Mouse (Mus musculus): ENCODE results near the gene Prkra.
A peak's percentile ranks its signal among the peaks of the same experiment; 100 is the strongest.

The Prkra gene

DNA sequence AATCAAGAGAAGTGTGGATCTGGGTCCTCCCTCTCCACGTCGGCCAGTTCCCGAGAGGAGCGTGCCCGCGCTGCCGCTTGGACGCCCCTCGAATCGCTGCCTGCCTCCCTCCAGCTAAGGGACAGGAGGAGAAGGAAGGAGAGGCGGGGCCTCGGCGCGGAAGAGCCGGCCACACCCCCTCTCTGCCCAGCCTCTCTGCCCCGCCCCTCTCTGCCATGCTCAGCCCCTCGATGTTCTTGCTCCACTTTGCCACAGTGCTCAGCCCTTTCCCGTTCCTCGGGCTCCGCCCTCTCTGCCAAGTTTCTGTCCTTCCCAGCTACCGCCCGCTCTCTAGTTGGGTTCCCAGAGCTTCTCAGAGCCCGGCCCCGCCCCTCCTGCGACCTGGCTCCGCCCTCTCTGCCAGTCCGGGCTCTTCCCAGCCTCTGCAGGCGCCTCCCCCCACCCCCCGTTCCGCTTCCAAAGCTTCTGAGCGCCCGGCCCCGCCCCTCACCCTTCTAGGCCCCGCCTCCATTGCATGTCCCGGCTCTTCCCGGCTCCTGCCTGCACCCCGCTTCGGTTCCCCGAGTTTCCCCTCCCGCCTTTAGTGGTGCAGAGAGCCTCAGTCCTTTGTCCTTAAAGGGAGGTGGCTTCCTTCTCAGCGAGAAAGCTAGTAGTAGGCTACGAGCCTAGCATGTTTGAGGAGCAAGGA lies at the start of gene Prkra, which contains the start of gene Pjvk:
TSS of gene Prkra (minus strand) at position 133 of the 688 bp plus-strand sequence.
TSS of gene Pjvk (plus strand) at position 594 of the 688 bp plus-strand sequence.
- peak; percentile 99 for DNase-seq (ENCODE audit: extremely low spot score, low spot score)

DNA sequence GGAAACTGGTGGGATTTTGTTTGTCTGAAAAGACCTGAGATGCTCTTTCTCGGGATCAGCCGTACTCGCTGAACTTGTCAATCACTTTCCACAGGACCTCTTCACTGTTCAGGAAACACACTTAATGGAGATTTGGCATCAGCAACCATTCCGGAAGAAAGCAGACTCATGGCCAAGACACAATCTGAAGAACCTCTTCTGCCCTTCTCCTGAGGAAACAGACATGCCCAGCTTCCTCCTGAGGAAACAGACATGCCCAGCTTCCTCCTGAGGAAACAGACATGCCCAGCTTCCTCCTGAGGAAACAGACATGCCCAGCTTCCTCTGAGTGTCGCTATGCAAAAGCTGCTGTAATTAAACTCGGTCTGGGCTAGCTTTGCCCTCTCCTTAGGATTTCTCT lies 47.5 kb upstream of the Prkra start:
- no peak for DNase-seq (ENCODE audit: extremely low spot score, low spot score)

DNA sequence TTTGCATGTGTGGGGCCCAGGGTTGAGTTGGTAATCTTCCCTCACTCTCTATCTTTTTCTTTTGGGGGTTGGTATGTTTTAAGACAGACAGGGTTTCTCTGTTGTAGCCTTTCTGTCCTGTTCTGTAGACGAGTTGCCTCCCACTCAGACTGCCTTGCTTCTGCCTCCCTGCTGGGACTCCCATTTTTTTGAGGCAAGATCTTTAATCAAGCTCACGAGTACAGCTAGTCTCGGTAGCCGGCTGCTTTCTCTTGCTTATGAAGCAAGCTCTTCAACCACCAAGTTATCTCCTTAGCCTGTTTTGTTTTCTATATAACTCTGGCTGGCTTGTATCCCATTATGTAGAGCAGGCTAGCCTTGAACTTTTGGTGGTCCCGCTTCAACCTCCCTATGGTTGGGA lies 46.0 kb upstream of the Prkra start:
- no peak for DNase-seq (ENCODE audit: extremely low spot score, low spot score)

DNA sequence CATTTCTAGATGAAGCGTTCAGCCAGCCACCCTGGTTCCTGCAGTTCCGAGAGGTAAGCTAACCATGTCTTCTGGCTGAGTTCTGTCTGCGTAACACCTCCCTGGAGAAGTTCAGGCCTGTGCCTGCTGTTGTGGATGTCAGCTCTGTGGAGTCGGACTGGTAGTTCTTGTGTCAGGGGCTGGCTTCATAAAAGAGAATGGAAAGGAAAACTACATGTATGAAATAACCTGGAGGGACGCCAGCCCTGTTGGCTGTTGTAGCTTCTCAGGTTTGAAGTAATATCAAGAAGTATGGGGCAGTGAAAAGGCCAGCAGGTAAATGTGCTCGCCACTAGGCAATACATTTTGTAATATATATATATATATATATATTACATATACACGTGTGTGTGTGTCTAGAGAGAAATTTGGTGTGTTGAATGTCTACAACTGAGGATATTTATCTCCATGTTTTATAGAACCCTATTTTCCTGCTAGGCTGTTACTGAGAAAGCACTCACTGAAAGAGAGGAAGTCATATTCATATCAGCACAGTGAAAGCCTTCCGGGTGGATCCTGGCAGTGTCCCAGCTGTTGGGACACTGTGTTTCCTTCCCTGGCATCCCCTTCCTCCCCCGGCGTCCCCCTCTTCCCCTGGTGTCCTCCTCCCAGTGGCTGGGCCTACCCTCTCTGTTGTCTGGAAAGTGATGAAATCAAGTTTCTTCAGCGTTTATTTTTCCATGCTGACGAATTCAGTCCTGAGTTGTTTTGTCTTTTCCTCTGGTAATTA lies 42.8 kb upstream of the Prkra start:
- no peak for DNase-seq (ENCODE audit: extremely low spot score, low spot score)

DNA sequence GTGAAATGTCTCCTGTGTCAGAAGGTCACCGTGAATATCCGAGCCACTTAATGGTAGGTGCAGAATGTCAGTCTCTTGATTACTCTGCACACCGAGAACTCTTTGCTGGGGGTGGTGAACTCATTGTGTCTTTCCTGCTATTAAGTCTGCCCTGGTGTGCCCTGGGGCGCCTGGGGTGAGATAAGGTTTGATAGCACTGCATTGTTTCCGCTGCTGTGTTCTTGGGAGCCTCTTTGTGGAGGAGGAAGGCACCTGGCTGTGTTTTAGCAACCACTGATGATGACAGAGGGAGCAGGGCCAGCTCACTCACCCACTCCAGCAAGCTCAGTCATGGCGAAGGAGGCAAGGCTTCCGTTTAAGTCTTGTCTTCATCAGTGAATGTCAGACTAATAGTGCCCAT lies 40.3 kb upstream of the Prkra start:
- no peak for DNase-seq (ENCODE audit: extremely low spot score, low spot score)

DNA sequence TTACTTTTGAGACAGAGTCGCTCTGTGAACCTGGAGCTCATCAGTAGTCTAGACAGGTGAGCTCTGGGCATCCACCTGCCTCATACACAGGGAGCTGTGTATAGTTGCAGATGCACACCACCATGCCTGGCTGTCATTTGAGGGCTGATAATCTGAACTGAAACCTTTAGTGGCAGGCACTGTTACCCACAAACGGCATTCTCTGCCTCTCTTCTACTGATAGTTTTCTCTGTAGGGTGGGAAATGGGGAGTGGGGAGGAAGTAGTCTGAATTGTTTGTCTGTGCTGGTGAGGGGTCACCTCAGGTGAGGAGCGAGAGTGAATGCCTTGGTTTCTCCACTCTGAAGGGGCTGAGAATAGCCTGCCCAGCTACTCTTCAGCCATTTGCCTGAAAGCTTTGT lies 39.8 kb upstream of the Prkra start:
- DNase-seq (ENCODE audit: extremely low spot score, low spot score) = no peak

DNA sequence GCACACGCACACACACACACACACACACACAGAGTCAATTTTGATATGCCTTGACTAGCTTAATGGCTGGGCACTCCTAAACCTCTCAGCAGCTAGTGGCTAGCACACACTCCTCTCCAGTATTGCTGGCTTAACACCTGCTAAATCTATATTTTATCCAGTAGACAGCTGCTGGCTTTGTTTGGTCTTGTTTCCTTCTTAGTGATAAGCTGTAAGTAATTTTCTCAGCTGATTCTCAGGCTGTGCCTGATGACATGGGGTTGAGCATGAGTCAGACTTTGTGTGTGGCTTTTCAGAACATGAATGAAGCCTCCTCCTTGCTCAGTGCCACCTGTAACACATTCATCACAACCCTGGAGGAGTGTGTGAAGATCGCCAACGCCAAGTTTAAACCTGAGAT lies 39.2 kb upstream of the Prkra start:
- DNase-seq (ENCODE audit: extremely low spot score, low spot score) = no peak

DNA sequence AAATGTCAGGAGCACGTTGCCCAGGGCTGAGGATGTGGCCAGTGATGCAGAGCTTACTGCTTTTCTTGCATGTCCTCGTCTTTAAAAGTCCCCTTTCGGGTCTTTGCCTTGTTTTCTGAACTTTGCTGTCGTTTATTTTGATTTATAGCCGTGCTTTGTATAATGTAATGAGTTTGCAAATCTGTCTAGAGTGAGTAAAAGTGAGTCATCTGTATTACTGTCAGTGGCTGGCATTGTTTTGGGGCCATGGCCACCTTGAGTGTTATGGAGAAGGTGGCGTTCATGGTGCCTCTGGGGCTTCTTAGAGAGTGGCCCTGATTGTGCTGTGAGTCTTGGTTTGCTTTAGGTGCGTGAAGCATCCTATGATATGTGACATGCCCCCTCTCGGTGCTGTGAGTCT lies 34.5 kb upstream of the Prkra start:
- DNase-seq (ENCODE audit: extremely low spot score, low spot score) = no peak

DNA sequence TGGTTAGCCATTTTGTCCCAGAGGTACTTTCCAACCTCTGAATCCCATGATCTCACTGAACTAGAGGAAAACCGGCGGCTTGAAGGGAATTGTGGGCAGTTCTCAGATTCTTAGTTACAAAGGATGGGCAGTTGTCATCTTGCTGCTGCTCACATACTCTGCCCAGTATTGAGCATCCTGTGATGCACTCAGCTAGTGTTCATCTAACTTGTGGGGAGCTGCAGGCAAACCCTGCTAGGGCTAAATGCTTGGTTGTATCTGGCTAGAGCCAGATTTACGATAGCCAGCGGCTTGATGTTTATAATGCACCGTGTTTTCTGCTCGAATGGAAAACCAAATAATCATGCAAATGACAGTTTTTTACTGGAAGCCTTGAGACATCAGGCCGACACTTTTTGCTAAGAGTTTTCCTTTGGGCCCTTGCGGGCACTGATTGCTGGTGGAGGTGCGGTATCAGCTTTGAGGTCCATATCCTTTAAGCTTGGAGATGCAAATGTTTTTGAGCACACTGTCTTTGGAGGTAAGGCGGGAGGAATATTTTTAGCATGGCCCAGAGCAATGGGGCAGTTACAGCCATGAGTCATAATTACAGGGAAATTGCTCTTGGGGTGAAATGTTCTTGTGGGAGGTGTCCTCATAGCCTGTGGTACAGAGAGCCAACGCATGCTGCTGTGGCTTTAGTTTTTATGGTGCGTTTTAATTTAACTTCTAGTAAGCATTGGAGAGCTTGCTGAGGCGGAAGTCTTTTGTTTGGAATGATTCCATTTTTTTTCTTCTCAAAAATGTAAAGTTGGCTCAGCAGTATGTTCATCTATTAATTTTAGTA lies 28.8 kb upstream of the Prkra start:
- peak; percentile 24 for DNase-seq (ENCODE audit: extremely low spot score, low spot score)

DNA sequence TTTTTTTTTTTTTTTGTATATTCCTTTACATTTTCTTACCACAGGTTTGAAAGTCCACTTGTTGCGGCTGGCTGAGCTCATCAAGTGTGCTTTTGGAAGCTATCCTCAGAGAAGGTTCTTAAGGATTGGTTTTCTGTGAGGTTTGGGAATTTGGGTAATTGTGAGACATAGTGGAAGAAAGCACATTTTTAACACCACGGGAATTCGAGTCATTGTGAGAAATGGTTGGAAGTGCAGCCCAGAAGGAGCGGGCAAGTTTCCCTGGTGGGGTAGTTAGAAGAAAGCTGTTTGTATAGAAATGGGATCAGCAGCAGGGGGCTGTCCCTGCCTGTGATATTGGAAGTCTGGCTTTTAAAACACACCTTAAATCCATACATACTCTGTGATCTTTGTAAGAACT lies 28.1 kb upstream of the Prkra start:
- DNase-seq (ENCODE audit: extremely low spot score, low spot score) = no peak

DNA sequence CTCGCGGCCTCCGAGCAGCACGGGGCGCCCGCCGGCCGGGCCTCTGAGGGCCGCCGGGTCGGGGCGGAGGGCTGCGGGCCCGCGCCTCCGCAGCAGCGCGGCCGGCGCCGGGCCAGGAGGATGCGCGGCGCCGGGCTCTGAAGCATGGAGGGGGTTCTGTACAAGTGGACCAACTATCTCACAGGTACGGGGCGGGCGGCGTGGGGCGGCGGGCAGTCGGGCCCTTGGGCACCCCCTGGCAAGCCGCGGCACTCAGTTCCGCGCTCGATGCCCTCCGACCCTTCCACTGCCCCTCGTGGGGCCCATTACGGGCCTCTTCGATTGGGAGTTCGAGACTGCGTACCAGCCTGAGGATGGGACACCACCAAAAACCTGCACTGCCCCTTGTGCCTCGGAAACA lies 27.6 kb upstream of the Prkra start:
- DNase-seq (ENCODE audit: extremely low spot score, low spot score) = no peak

DNA sequence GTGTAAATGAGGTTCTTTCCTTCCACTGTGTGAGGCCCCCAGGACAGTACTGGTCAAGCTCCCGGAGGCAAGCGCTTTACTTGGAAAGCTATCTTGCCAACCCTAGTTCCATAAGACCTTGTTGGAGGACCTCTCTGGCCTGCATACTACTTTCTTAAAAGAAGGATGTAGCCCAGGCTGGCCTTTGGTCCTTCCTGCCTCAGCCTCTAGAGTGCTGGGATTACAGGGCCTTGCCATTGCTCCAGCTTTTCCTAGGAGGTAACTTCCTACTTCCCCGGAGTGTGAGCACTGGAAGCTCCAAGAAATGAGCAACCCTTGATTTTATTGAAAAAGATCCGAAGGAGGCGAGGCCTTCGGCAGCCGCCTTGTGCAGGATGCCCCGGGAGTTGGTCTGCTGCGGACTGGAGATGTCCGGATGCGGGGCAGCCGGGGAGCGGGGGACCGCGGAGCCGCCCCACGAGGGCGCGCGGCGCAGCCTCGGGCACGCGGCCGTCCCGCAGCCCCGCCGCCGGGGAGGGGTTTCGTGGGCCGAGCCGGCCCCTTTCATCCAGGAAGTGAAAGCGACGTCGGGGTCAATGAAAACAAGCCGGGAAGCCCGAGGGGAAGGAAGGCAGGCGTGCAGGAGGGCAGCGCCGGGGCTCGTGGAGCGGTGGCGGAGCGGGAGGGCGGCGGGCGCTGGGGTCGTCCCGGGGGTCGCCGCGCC lies 27.1 kb upstream of the Prkra start, which contains the start of gene Plekha3:
TSS of gene Plekha3 (plus strand) at position 557 of the 703 bp plus-strand sequence.
- peak; percentile 84 for DNase-seq (ENCODE audit: extremely low spot score, low spot score)

DNA sequence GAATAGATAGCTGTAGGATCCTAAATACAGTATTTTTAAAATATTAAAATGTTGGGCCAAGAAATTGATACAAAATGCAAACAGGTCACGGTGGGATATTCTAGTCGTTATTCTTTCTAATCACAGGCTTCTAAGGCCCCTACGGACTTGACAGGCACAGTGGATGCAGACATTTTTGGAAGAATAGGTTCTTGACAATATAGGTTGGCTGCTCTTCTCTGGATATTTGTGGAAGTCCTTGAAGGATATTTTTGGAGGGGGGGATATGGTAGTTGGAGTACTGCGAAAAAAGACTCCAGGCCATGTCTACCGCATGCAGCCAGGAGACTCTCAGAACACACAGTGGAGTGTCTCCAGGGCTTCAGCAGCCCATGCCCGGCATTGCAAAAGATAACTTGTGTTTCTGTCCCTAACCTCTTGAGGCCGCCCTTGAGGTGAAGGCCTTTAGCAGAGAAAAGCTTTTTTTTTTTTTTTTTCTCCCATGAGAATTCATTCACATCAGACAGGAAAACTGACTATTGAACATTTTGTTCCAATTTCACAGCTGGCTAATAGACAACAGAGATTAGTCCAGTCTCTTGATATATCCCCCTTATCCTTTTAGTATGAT lies 25.8 kb upstream of the Prkra start:
- peak; percentile 40 for DNase-seq (ENCODE audit: extremely low spot score, low spot score)

DNA sequence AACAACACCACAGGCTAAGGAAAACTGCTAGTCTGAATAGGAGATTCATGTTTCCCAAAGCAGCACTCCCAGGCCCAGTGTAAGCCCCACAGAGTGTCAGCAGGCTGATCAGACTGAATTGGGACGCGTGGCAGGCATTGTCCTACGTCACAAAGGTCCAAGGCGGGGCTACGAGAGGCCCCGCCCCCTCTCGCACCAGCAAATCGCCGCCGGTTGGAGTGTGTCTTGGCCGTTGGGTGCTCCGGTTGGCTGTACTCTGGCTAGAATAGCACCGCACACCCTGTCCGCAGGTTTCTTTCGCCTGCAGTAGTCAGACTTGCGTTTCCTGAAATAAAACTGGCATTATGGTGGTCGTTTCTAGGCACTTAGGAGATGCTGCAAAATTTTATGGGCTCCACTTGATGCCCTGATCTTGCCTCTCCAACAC lies 25.2 kb upstream of the Prkra start, which contains the start of gene Fkbp7:
TSS of gene Fkbp7 (minus strand) at position 151 of the 427 bp plus-strand sequence.
- DNase-seq (ENCODE audit: extremely low spot score, low spot score) = peak; percentile 93

DNA sequence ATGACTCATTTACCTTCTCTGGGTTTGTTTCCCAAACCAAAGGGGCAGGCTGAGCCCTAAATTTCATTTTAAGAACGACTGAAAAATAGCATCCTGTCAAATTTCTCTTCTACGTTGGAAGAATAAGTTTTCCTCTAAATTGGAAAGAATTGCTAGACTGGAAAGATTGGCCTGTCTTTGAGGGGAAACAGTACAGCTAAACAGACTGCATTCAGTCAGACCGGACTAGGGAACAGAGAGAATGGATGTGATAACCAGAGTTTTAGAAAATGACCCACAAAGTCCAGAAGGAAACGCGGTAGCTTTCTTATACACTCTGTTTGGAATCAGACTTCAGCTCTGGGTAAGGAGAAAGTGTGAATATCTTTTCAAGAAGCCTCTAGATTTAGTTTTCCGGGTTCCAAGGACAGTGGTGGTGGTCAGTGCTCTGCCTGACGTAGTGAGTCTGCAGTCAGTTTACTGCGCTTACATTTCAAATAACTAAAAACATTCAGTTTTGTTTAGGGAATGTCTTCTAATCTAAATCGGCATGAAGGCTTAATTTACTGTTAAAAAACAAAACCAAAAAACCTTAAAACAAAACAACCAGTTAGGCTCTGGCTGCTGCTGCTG lies 24.4 kb upstream of the Prkra start:
- DNase-seq (ENCODE audit: extremely low spot score, low spot score) = no peak

DNA sequence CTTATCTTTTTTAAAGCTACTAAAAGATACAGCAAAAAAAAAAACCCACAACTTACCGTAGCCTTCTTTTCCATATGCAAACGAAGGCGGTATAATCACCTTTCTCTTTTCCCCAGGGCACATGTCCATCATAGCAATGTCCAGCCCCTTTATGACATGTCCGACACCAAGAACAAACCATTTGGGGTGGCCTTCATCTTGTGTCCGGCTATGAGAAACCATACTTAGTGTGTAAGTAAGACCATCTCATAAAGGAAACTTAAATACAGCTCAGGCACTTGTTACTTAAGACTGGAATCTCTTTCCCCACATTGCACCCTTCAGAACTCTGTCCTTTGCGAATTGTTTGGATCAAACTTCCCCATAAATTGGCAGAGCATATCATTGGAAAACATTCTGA lies 23.8 kb upstream of the Prkra start:
- no peak for DNase-seq (ENCODE audit: extremely low spot score, low spot score)

DNA sequence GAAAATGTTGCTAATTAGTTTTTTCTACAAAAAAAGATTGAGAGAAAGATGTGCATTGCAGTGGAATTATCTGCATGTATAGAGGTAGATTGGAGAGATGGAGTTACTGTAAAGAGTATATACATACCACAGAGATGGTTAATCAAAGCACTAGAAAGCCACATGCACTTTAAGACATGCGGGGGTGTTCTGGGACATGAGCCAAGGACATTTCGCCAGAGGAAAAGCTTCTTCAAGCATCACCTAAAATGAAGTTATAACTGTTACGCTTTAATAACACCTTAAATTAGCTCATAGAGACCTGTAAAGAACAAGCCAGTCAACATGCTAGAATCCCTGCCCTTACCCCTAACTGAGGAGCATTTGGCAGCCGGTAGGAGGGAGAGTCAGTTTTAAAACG lies 19.4 kb upstream of the Prkra start:
- DNase-seq (ENCODE audit: extremely low spot score, low spot score) = no peak

DNA sequence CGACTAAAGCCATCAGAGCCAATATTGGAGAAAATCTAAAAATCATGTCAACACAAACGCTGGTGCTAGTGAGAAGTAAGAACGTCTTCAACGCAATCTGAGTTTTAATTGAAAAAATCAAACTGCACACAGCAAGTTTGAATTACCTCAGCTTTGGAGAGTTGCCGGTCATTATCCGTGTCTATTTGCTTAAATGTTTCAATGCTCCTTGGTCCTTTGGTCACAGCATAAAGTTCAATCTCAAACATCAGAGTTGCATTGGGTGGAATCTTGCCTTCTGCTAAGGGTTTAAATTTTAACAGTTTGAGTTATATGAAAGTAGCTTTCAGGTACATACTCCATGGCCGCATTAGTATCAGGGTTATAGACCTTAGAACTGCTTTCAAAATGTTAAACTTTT lies 17.7 kb upstream of the Prkra start:
- DNase-seq (ENCODE audit: extremely low spot score, low spot score) = no peak

DNA sequence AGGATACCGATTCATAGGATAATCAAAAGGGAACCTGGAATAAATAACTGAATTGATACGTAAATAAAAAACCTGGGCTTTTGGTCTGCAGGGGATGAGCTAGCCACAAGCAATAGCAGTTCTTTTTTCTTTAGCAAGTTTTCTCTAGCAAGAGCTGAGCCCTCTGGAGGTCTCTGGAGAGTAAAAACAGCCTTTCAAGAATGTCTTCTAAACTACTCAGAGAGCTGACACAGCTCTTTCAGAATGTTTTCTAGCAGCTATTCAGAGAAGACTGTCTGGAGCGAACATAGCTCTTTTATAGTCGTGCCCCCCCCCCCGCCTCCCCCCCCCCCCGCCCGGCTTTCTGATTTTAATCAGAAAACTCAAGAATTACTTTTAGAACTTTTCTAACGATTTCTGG lies 11.6 kb upstream of the Prkra start:
- no peak for DNase-seq (ENCODE audit: extremely low spot score, low spot score)

DNA sequence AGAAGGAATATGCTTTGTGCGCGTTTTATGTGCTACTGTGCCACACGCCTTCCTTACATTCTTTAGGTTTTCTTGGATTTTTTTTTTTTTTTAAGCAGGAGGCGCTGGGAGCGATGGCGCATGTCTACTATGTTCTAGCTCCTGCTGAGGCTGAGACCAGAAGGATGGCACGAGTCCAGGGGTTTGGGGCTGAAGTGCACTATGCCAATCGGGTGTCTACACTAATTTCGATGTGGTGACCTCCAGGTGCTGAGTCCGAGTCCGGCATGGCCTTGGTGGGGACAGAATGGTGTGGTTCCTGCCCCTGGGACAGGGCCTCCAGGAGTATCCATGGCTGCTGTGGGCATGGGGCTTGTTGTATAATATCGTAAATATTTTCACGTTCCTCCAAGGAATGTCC lies 10.7 kb upstream of the Prkra start:
- no peak for DNase-seq (ENCODE audit: extremely low spot score, low spot score)
